Mouse (Mus musculus) stomach, embryonic 16.5 days (tissue): Measurements from ENCODE around the gene BC003965. TPM values are rescaled to one million over a fixed set of nuclear protein-coding genes. Genes with fewer than 3 reads are reported as not detected.

Experiments used
- ATAC-seq: fragments of 200-750 bp; cut with Nextera tagmentation; 2 replicates; pipeline ENCODE4 v1.8.0; 2017; ENCODE audit warnings: moderate number of reproducible peaks, moderate TSS enrichment; ENCODE audit not compliant: insufficient read depth, low FRiP score
- H3K27ac ChIP-seq: fragments of 300-500 bp; sonication (generic); 2 replicates; pipeline ENCODE4 v1.5.1; 2014; ENCODE audit warnings: low read length
- H3K27me3 ChIP-seq: fragments of 300-500 bp; sonication (generic); 2 replicates; pipeline ENCODE4 v1.6.1; 2014; ENCODE audit warnings: low read length, control low read depth, mixed read lengths; ENCODE audit not compliant: control insufficient read depth, insufficient read depth
- H3K36me3 ChIP-seq: fragments of 300-500 bp; sonication (generic); 2 replicates; pipeline ENCODE4 v1.6.1; 2014; ENCODE audit warnings: low read length; ENCODE audit not compliant: control insufficient read depth, insufficient read depth
- H3K4me1 ChIP-seq: fragments of 300-500 bp; sonication (generic); 2 replicates; pipeline ENCODE4 v1.6.1; 2014; ENCODE audit warnings: low read length, control low read depth, mixed read lengths; ENCODE audit not compliant: control insufficient read depth, insufficient read depth
- H3K4me2 ChIP-seq: fragments of 300-500 bp; sonication (generic); 2 replicates; pipeline ENCODE4 v1.6.1; 2014; ENCODE audit warnings: low read depth, low read length, mixed read lengths
- H3K4me3 ChIP-seq: fragments of 300-500 bp; sonication (generic); replicated peaks from 2 replicates; pipeline ENCODE4 v1.5.1; 2014; ENCODE audit warnings: mild to moderate bottlenecking, low read length
- H3K9ac ChIP-seq: fragments of 300-500 bp; sonication (generic); 2 replicates; pipeline ENCODE4 v1.6.1; 2014; ENCODE audit warnings: low read length
- H3K9me3 ChIP-seq: fragments of 300-500 bp; sonication (generic); replicated peaks from 2 replicates; pipeline ENCODE4 v1.6.1; 2016; ENCODE audit warnings: low read length, control low read depth; ENCODE audit not compliant: control insufficient read depth
- WGBS: fragments of 180-500 bp; shearing (Covaris S2); extraction: QIAGEN DNeasy Blood & Tissue Kit; methylation state at CpG from one replicate; pipeline ENCODE4 v1.1.7; 2014; 5-methylcytosine and 5-hydroxymethylcytosine counted together
- polyA plus RNA-seq: library from polyadenylated mRNA; unstranded; fragments of >200 nt; fragmentation: Nextera tagmentation; extraction: Ambion mirVana; gene quantifications from 2 replicates; pipeline ENCODE4 v1.2.1, GENCODE M21; 2015

The BC003965 gene
- polyA plus RNA-seq, 1 experiment from 2014 or later, result 33.5 TPM

DNA sequence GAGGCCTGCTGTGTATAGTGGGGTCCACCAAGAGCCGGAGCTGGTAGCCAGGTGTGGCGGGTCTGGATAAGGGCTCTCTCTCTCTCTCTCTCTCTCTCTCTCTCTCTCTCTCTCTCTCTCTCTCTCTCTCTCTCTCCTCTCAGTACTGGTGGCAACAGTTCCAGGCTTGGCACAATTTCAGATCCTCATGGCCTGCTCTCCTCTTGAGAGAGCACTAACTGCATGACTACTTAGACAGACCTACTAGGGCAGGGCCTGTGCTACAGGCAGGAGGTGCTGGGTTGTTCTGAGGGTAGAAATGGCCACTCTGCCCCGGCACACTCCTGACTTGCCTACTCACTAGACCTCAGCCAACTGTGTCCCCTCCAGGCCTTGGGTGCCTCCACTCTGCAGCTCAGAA lies 11.8 kb upstream of the BC003965 start:
- H3K4me3 ChIP-seq, result no peak overlapping the region
- H3K27ac ChIP-seq, result no peak overlapping the region
- H3K36me3 ChIP-seq, result no peaks in the 10 kb centered on the region
- WGBS, result 79% methylated on average over 3 of the region's 3 CpGs
- no peak for ATAC-seq
- H3K27me3 ChIP-seq, result no peaks in the 10 kb centered on the region
- no peak overlapping the region for H3K9ac ChIP-seq
- no peaks in the 10 kb centered on the region for H3K9me3 ChIP-seq
- H3K4me2 ChIP-seq, result no peak overlapping the region
- no peaks in the 10 kb centered on the region for H3K4me1 ChIP-seq

GRCm38 (mm10) chr17:25175411-25175810 lies 8.9 kb upstream of the BC003965 start, which contains the start of gene Gm38655:
TSS of gene Gm38655 (minus strand) at chr17:25175471.
- Histone ChIP-seq H3K4me2 (peak within 1 kb of the TSS; percentile 28), H3K9ac (no peak within 1 kb of the TSS), H3K36me3 (no peaks in the 10 kb centered on the region), H3K4me3 (0 out of 2 replicates have a peak within 1 kb of the TSS, but pooled peaks have one; percentile 6), H3K27me3 (no peaks in the 10 kb centered on the region), H3K27ac (peak within 1 kb of the TSS; percentile 60; the same call in 1 of the 2 replicates), H3K4me1 (no peaks in the 10 kb centered on the region), H3K9me3 (no peaks in the 10 kb centered on the region)
- WGBS, result 52% methylated on average over 9 of the region's 9 CpGs
- peak; percentile 89 for ATAC-seq

- Histone ChIP-seq H3K36me3 (no peaks in the 10 kb centered on the region), H3K4me3 (peak overlapping the region; percentile 86), H3K4me1 (peaks cover 17% of the 10 kb centered on the region), H3K9ac (peak overlapping the region; percentile 79), H3K27ac (no peak overlapping the region), H3K27me3 (no peaks in the 10 kb centered on the region), H3K9me3 (no peaks in the 10 kb centered on the region), H3K4me2 (peak overlapping the region; percentile 85; the same call in 1 of the 2 replicates)
- no peak for ATAC-seq
These were observed 1.1 kb upstream of the BC003965 start for GRCm38 (mm10) chr17:25183232-25183631.

GRCm38 (mm10) chr17:25184961-25185360 lies 607 bp downstream of the BC003965 start:
- Histone ChIP-seq H3K9ac (peak overlapping the region; percentile 76), H3K4me1 (peaks cover 25% of the 10 kb centered on the region), H3K27ac (peak overlapping the region; percentile 43; the same call in 1 of the 2 replicates), H3K27me3 (no peaks in the 10 kb centered on the region), H3K9me3 (no peaks in the 10 kb centered on the region), H3K4me3 (peak overlapping the region; percentile 86), H3K36me3 (no peaks in the 10 kb centered on the region), H3K4me2 (peak overlapping the region; percentile 96)
- ATAC-seq, result peak; percentile 2; the same call in 1 of the 2 replicates
- 6% methylated on average over 17 of the region's 17 CpGs for WGBS

- no peaks in the 10 kb centered on the region for H3K9me3 ChIP-seq
- H3K27me3 ChIP-seq, result no peaks in the 10 kb centered on the region
- H3K36me3 ChIP-seq, result no peaks in the 10 kb centered on the region
- 8% methylated on average over 11 of the region's 11 CpGs for WGBS
- no peak for ATAC-seq
- peak overlapping the region; percentile 96 for H3K4me3 ChIP-seq
- peak overlapping the region; percentile 93 for H3K4me2 ChIP-seq
- H3K9ac ChIP-seq, result peak overlapping the region; percentile 97
- H3K27ac ChIP-seq, result peak overlapping the region; percentile 77
- H3K4me1 ChIP-seq, result peaks cover 27% of the 10 kb centered on the region
These were observed 3.4 kb downstream of the BC003965 start for GRCm38 (mm10) chr17:25187784-25188149.

GRCm38 (mm10) chr17:25188150-25189031 lies 4.0 kb downstream of the BC003965 start, which contains the start of gene Unkl:
TSS of gene Unkl (plus strand) at chr17:25188397.
- Histone ChIP-seq H3K4me3 (peak within 1 kb of the TSS; percentile 96), H3K27me3 (no peaks in the 10 kb centered on the region), H3K9ac (peak within 1 kb of the TSS; percentile 97), H3K4me2 (peak within 1 kb of the TSS; percentile 93), H3K27ac (peak within 1 kb of the TSS; percentile 77), H3K36me3 (no peaks in the 10 kb centered on the region), H3K4me1 (peaks cover 26% of the 10 kb centered on the region), H3K9me3 (no peaks in the 10 kb centered on the region)
- peak; percentile 46; the same call in 1 of the 2 replicates for ATAC-seq
- under 1% methylated on average over 97 of the region's 104 CpGs for WGBS

GRCm38 (mm10) chr17:25189091-25189490 lies 4.7 kb downstream of the BC003965 start:
- Histone ChIP-seq H3K4me2 (peak overlapping the region; percentile 93), H3K9ac (peak overlapping the region; percentile 97), H3K4me1 (peaks cover 21% of the 10 kb centered on the region), H3K36me3 (no peaks in the 10 kb centered on the region), H3K27ac (no peak overlapping the region), H3K9me3 (no peaks in the 10 kb centered on the region), H3K4me3 (peak overlapping the region; percentile 96), H3K27me3 (no peaks in the 10 kb centered on the region)
- ATAC-seq, result no peak
- WGBS, result 2% methylated on average over 16 of the region's 16 CpGs

GRCm38 (mm10) chr17:25202401-25202800 lies 18.0 kb downstream of the BC003965 start:
- Histone ChIP-seq H3K9me3 (no peaks in the 10 kb centered on the region), H3K4me1 (no peaks in the 10 kb centered on the region), H3K36me3 (peaks cover 23% of the 10 kb centered on the region; the same call in 1 of the 2 replicates), H3K27ac (no peak overlapping the region), H3K27me3 (no peaks in the 10 kb centered on the region), H3K4me2 (no peak overlapping the region), H3K4me3 (no peak overlapping the region), H3K9ac (no peak overlapping the region)
- ATAC-seq, result no peak
- 89% methylated on average over 4 of the region's 4 CpGs for WGBS

DNA sequence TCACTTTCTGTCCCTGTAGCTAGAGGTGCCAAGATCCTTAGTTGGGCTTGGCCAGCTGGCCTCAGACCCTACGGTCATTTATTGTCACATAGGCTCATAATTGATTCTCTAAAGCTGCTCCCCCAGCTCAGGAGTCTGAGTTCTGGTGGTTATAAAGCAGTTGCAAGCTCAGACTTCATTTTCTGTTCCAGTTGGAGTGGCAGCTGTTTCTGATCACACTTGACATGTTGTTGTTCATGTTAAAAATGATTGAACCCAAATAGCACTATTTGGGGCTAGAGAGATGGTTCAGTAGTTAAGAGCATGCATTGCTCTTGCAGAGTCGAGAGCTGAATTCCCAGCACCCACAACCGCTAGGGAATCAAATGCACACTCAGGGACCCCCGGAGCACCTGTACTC lies 25.7 kb downstream of the BC003965 start:
- WGBS, result 71% methylated on average over 4 of the region's 4 CpGs
- ATAC-seq, result no peak
- no peak overlapping the region for H3K4me3 ChIP-seq
- no peak overlapping the region for H3K27ac ChIP-seq
- H3K36me3 ChIP-seq, result peaks cover 36% of the 10 kb centered on the region; the same call in 1 of the 2 replicates
- no peak overlapping the region for H3K4me2 ChIP-seq
- H3K9ac ChIP-seq, result no peak overlapping the region
- H3K27me3 ChIP-seq, result no peaks in the 10 kb centered on the region
- no peaks in the 10 kb centered on the region for H3K9me3 ChIP-seq
- no peaks in the 10 kb centered on the region for H3K4me1 ChIP-seq
